Mouse (Mus musculus): ENCODE data around the gene Eif2b3. TPM values are rescaled to one million over a fixed set of nuclear protein-coding genes. Genes with fewer than 3 reads are reported as not detected.

Gene Eif2b3
- polyA plus RNA-seq, 1 experiment from 2014 or later, result 16.1 TPM

- Histone ChIP-seq H3K36me3 (ENCODE audit: control insufficient read depth, insufficient read depth) (no peaks in the 10 kb centered on the region), H3K4me3 (ENCODE audit: low read depth, low read length) (no peak overlapping the region), H3K4me1 (replicated peaks; ENCODE audit: control insufficient read depth, insufficient read depth, low read length) (peaks cover 2% of the 10 kb centered on the region; the same call in 1 of the 2 replicates), H3K27ac (ENCODE audit: low read depth, low read length) (no peak overlapping the region), H3K9ac (ENCODE audit: low read depth, low read length) (no peak overlapping the region), H3K9me3 (ENCODE audit: control insufficient read depth) (no peaks in the 10 kb centered on the region), H3K27me3 (replicated peaks; ENCODE audit: control insufficient read depth, insufficient read depth, low read length) (no peaks in the 10 kb centered on the region), H3K4me2 (replicated peaks; ENCODE audit: low read depth) (no peak overlapping the region)
- no peak for ATAC-seq
- 52% methylated on average over 4 of the region's 4 CpGs for WGBS
- TF ChIP-seq CTCF (IDR thresholded peaks at IDR 0.05; ENCODE audit: low read depth), result no peak
Measured at GRCm38 (mm10) chr4:117014901-117015415, 4.2 kb upstream of the Eif2b3 start.

- Histone ChIP-seq H3K27me3 (replicated peaks; ENCODE audit: control insufficient read depth, insufficient read depth, low read length) (no peaks in the 10 kb centered on the region), H3K36me3 (ENCODE audit: control insufficient read depth, insufficient read depth) (peaks cover 5% of the 10 kb centered on the region; the same call in 1 of the 2 replicates), H3K9ac (ENCODE audit: low read depth, low read length) (no peak overlapping the region), H3K4me2 (replicated peaks; ENCODE audit: low read depth) (no peak overlapping the region), H3K4me1 (replicated peaks; ENCODE audit: control insufficient read depth, insufficient read depth, low read length) (peaks cover 6% of the 10 kb centered on the region; the same call in 1 of the 2 replicates), H3K27ac (ENCODE audit: low read depth, low read length) (no peak overlapping the region), H3K9me3 (ENCODE audit: control insufficient read depth) (no peaks in the 10 kb centered on the region), H3K4me3 (ENCODE audit: low read depth, low read length) (no peak overlapping the region)
- 83% methylated on average over 2 of the region's 2 CpGs for WGBS
- no peak for ATAC-seq
- peak; percentile 33 for TF ChIP-seq CTCF (IDR thresholded peaks at IDR 0.05; ENCODE audit: low read depth)
Measured at GRCm38 (mm10) chr4:117017738-117018137, 1.5 kb upstream of the Eif2b3 start.

GRCm38 (mm10) chr4:117018327-117018726, 875 bp upstream of the Eif2b3 start:
- H3K4me2 ChIP-seq (replicated peaks; ENCODE audit: low read depth), result no peak overlapping the region
- WGBS, result 86% methylated on average over 7 of the region's 7 CpGs
- H3K4me3 ChIP-seq (ENCODE audit: low read depth, low read length), result no peak overlapping the region
- H3K27ac ChIP-seq (ENCODE audit: low read depth, low read length), result no peak overlapping the region
- ATAC-seq, result no peak
- H3K9ac ChIP-seq (ENCODE audit: low read depth, low read length), result no peak overlapping the region
- TF ChIP-seq CTCF (IDR thresholded peaks at IDR 0.05; ENCODE audit: low read depth), result no peak
- H3K36me3 ChIP-seq (ENCODE audit: control insufficient read depth, insufficient read depth), result peaks cover 10% of the 10 kb centered on the region; the same call in 1 of the 2 replicates
- H3K27me3 ChIP-seq (replicated peaks; ENCODE audit: control insufficient read depth, insufficient read depth, low read length), result no peaks in the 10 kb centered on the region
- H3K9me3 ChIP-seq (ENCODE audit: control insufficient read depth), result no peaks in the 10 kb centered on the region
- peaks cover 6% of the 10 kb centered on the region; the same call in 1 of the 2 replicates for H3K4me1 ChIP-seq (replicated peaks; ENCODE audit: control insufficient read depth, insufficient read depth, low read length)

- no peaks in the 10 kb centered on the region for H3K27me3 ChIP-seq (replicated peaks; ENCODE audit: control insufficient read depth, insufficient read depth, low read length)
- H3K4me1 ChIP-seq (replicated peaks; ENCODE audit: control insufficient read depth, insufficient read depth, low read length), result peaks cover 6% of the 10 kb centered on the region; the same call in 1 of the 2 replicates
- H3K9ac ChIP-seq (ENCODE audit: low read depth, low read length), result no peak overlapping the region
- H3K4me2 ChIP-seq (replicated peaks; ENCODE audit: low read depth), result no peak overlapping the region
- no peak overlapping the region for H3K4me3 ChIP-seq (ENCODE audit: low read depth, low read length)
- ATAC-seq, result no peak
- no peaks in the 10 kb centered on the region for H3K9me3 ChIP-seq (ENCODE audit: control insufficient read depth)
- 95% methylated on average over 4 of the region's 4 CpGs for WGBS
- TF ChIP-seq CTCF (IDR thresholded peaks at IDR 0.05; ENCODE audit: low read depth), result no peak
- H3K36me3 ChIP-seq (ENCODE audit: control insufficient read depth, insufficient read depth), result peaks cover 16% of the 10 kb centered on the region; the same call in 1 of the 2 replicates
- no peak overlapping the region for H3K27ac ChIP-seq (ENCODE audit: low read depth, low read length)
Measured at GRCm38 (mm10) chr4:117023469-117023868, 4.3 kb downstream of the Eif2b3 start.

GRCm38 (mm10) chr4:117031105-117031504, 11.9 kb downstream of the Eif2b3 start:
- Histone ChIP-seq H3K36me3 (ENCODE audit: control insufficient read depth, insufficient read depth) (peaks cover 12% of the 10 kb centered on the region), H3K4me2 (replicated peaks; ENCODE audit: low read depth) (no peak overlapping the region), H3K27me3 (replicated peaks; ENCODE audit: control insufficient read depth, insufficient read depth, low read length) (no peaks in the 10 kb centered on the region), H3K27ac (ENCODE audit: low read depth, low read length) (no peak overlapping the region), H3K9ac (ENCODE audit: low read depth, low read length) (no peak overlapping the region), H3K4me3 (ENCODE audit: low read depth, low read length) (no peak overlapping the region), H3K4me1 (replicated peaks; ENCODE audit: control insufficient read depth, insufficient read depth, low read length) (no peaks in the 10 kb centered on the region), H3K9me3 (ENCODE audit: control insufficient read depth) (no peaks in the 10 kb centered on the region)
- no peak for ATAC-seq
- TF ChIP-seq CTCF (IDR thresholded peaks at IDR 0.05; ENCODE audit: low read depth), result peak; percentile 51
- 93% methylated on average over 1 of the region's 1 CpGs for WGBS

GRCm38 (mm10) chr4:117039925-117040687, 20.9 kb downstream of the Eif2b3 start:
- no peaks in the 10 kb centered on the region for H3K4me1 ChIP-seq (replicated peaks; ENCODE audit: control insufficient read depth, insufficient read depth, low read length)
- no peak for TF ChIP-seq CTCF (IDR thresholded peaks at IDR 0.05; ENCODE audit: low read depth)
- H3K36me3 ChIP-seq (ENCODE audit: control insufficient read depth, insufficient read depth), result no peaks in the 10 kb centered on the region
- no peaks in the 10 kb centered on the region for H3K9me3 ChIP-seq (ENCODE audit: control insufficient read depth)
- no peak overlapping the region for H3K4me3 ChIP-seq (ENCODE audit: low read depth, low read length)
- no peak for ATAC-seq
- 33% methylated on average over 9 of the region's 9 CpGs for WGBS
- H3K9ac ChIP-seq (ENCODE audit: low read depth, low read length), result no peak overlapping the region
- H3K27ac ChIP-seq (ENCODE audit: low read depth, low read length), result 0 out of 2 replicates have a peak overlapping the region, but pooled peaks have one; percentile 21
- H3K27me3 ChIP-seq (replicated peaks; ENCODE audit: control insufficient read depth, insufficient read depth, low read length), result no peaks in the 10 kb centered on the region
- H3K4me2 ChIP-seq (replicated peaks; ENCODE audit: low read depth), result no peak overlapping the region

Measured in intestine, postnatal 0 days (tissue).